Mouse (Mus musculus) neutrophil, adult 59 days (primary cell): Measurements from ENCODE around the gene Mxra7. TPM values are rescaled to one million over a fixed set of nuclear protein-coding genes. Genes with fewer than 3 reads are reported as not detected.

Experiments
- total RNA-seq, 2 experiments: library from RNA; stranded (reverse); gene quantifications; 1 replicate in 1 of 2; 2 replicates in 1 of 2; pipeline ENCODE4 v1.2.4; 2023

The Mxra7 gene
- total RNA-seq = 1 to 10 TPM; 1.3 to 1.6 TPM

GRCm38 (mm10) chr11:116827534-116828165, at the start of gene Mxra7:
Mxra7 (minus strand) TSS chr11:116828046.

GRCm38 (mm10) chr11:116852891-116853511, 25.2 kb upstream of the Mxra7 start, which contains the start of gene Srsf2:
Srsf2 (minus strand) TSS chr11:116853094.

DNA sequence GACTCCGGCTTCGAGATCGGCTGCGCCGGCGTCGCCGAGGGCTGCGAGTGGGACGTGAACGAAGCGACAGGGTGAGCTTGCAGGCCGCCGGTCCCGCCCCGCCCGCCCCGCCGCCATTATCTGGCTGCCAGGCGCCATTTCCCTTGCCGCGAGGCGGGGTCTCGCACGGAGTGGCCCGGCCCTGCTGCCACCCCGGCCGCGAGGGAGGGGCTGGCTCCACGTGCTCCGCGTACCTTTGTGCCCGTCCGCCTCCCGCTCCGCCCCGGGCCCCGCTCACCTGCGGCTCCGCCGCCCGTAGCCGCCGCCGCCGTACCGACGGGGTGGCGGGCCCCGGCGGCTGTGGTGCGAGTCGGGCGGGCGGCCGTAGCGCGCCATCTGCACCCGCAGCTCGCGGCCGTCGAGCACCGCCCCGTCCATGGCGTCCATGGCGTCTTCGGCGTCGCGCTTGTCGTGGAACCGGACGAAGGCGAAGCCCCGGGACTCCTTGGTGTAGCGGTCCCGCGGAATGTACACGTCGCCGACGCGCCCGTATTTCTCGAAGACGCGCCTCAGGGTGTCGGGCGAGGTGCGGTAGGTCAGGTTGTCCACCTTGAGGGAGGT, 24.5 kb upstream of the Mxra7 start, which contains the start of gene Mfsd11:
TSS of gene Mfsd11 (plus strand) at position 150 of the 600 bp plus-strand sequence.

DNA sequence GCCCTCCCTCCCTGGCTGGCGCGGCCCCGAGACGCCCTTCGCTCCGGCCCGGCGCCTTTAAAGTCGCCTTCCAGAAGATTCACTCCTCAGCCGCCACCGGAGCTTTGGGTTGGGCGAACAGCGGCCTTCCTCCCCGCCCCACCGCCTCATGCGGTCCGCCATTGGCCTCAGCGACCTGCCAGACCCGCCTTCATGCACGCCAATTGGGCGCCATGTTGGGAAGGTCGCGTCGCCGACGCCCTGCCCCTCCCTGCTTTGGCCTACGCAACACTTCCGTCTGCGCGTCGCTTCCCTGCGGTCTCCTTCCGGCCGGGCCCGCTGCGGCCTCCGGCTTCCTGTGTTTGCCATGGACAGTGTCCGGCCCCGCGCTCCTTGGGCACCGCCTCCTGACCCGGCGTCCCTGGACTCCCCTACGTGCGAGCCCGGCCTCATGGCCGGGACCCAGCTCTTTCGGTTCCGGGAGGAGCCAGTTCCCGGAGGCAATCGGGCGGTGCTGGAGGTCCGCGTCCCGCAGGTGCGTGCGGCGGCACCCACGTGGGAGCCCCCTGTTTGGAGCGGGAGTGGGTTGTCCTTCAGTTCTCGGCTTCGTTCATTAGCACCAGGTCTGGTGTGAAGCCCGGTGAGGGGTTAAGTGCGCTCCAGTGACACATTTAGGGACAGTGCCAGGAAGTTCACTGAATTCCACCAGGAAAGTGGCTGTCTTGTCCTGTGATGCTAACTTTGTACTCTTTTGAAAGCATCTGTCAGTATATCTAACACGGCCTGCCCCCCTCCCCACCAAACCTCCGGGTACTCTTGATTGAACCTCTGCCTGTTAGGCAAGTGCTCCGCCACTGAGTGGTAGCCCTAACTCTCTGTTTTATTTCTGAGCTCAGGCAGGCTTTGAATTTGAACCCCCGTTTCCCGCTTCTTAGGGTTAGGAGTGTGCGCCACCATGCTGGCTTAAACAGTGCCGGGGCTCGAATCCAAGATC, 15.7 kb upstream of the Mxra7 start, which contains the start of the genes Mettl23 and Jmjd6:
TSS of gene Mettl23 (plus strand) at position 18 of the 973 bp plus-strand sequence.
TSS of gene Jmjd6 (minus strand) at position 189 of the 973 bp plus-strand sequence.

GRCm38 (mm10) chr11:116775407-116775806, 52.4 kb downstream of the Mxra7 start, which contains the start of gene St6galnac1:
St6galnac1 (minus strand) TSS chr11:116775507.

Other genes with a start within 250 kb of the Mxra7 start
- 1 to 10 TPM; 7.8 to 8.2 TPM for gene Ube2o, start 246.6 kb downstream of the Mxra7 start, total RNA-seq
- gene Aanat, start 241.6 kb downstream of the Mxra7 start, total RNA-seq = not detected
- 10 to 100 TPM; 93.8 to 95.4 TPM for gene Rhbdf2, start 201.0 kb downstream of the Mxra7 start, total RNA-seq
- gene Prcd, start 174.5 kb downstream of the Mxra7 start, total RNA-seq = not detected
- gene Cygb, start 173.7 kb downstream of the Mxra7 start, total RNA-seq = not detected
- not detected for gene St6galnac1, start 52.5 kb downstream of the Mxra7 start, total RNA-seq
- 10 to 100 TPM; 17.5 to 24.8 TPM for gene Mettl23, start 15.2 kb upstream of the Mxra7 start, total RNA-seq
- gene Jmjd6, start 15.4 kb upstream of the Mxra7 start, total RNA-seq = 10 to 100 TPM; 78.1 to 81.3 TPM
- gene Mfsd11, start 24.4 kb upstream of the Mxra7 start, total RNA-seq = 10 to 100 TPM; 22.2 to 27.5 TPM
- 100 to 1,000 TPM; 266 to 284 TPM for gene Srsf2, start 25.0 kb upstream of the Mxra7 start, total RNA-seq
- not detected for gene Mgat5b, start 90.8 kb upstream of the Mxra7 start, total RNA-seq